Mouse (Mus musculus): ENCODE measurements around the gene Cdip1. TPM values are rescaled to one million over a fixed set of nuclear protein-coding genes. Genes with fewer than 3 reads are reported as not detected.
"Not testable (repeated sequence)": the region's sequence is repeated elsewhere in the genome, so short reads cannot be mapped to it uniquely, and the experiment has no call there.

Gene Cdip1
- 97.0 and 102 TPM in 2 replicates for polyA plus RNA-seq (2016; fragmentation: Nextera tagmentation; extraction: Ambion mirVana)

GRCm38 (mm10) chr16:4789810-4790559 lies at the start of gene Cdip1:
Gene Cdip1 (minus strand): TSS chr16:4790292.
- under 1% methylated on average over 51 of the region's 51 CpGs for WGBS
- H3K4me1 ChIP-seq: peaks cover 31% of the 10 kb centered on the region

GRCm38 (mm10) chr16:4839552-4839951 lies 49.5 kb upstream of the Cdip1 start:
- 80% methylated on average over 3 of the region's 3 CpGs for WGBS
- Histone ChIP-seq H3K4me1 (no peaks in the 10 kb centered on the region), H3K27ac (no peak overlapping the region), H3K36me3 (no peaks in the 10 kb centered on the region), H3K4me2 (replicated peaks) (no peak overlapping the region), H3K4me3 (no peak overlapping the region), H3K9ac (no peak overlapping the region), H3K27me3 (replicated peaks) (no peaks in the 10 kb centered on the region), H3K9me3 (no peaks in the 10 kb centered on the region)
- no peak for ATAC-seq (ENCODE audit: low FRiP score, low read depth)

More at GRCm38 (mm10) chr16:4789810-4790559, at the start of gene Cdip1:
- Histone ChIP-seq H3K9ac (peak within 1 kb of the TSS; percentile 84), H3K4me2 (replicated peaks) (peak within 1 kb of the TSS; percentile 78), H3K27ac (peak within 1 kb of the TSS; percentile 93), H3K36me3 (no peaks in the 10 kb centered on the region), H3K27me3 (replicated peaks) (no peaks in the 10 kb centered on the region), H3K4me3 (peak within 1 kb of the TSS; percentile 66), H3K9me3 (no peaks in the 10 kb centered on the region)
- ATAC-seq (ENCODE audit: low FRiP score, low read depth): peak; percentile 99

- H3K9ac ChIP-seq: no peak overlapping the region
- ATAC-seq (ENCODE audit: low FRiP score, low read depth): no peak
- H3K27ac ChIP-seq: no peak overlapping the region
- no peaks in the 10 kb centered on the region for H3K9me3 ChIP-seq
- WGBS: 85% methylated on average over 3 of the region's 3 CpGs
- H3K4me1 ChIP-seq: no peaks in the 10 kb centered on the region
- H3K4me3 ChIP-seq: no peak overlapping the region
- no peaks in the 10 kb centered on the region for H3K27me3 ChIP-seq (replicated peaks)
- H3K36me3 ChIP-seq: no peaks in the 10 kb centered on the region
- H3K4me2 ChIP-seq (replicated peaks): no peak overlapping the region
Observed at GRCm38 (mm10) chr16:4837631-4838030, 47.5 kb upstream of the Cdip1 start.

GRCm38 (mm10) chr16:4835191-4835590 lies 45.1 kb upstream of the Cdip1 start, which contains the start of gene 4930562C15Rik:
Gene 4930562C15Rik (plus strand): TSS chr16:4835416.
- Histone ChIP-seq H3K27ac (no peak within 1 kb of the TSS), H3K27me3 (replicated peaks) (no peaks in the 10 kb centered on the region), H3K9me3 (no peaks in the 10 kb centered on the region), H3K4me2 (replicated peaks) (no peak within 1 kb of the TSS), H3K4me1 (no peaks in the 10 kb centered on the region), H3K4me3 (no peak within 1 kb of the TSS), H3K36me3 (no peaks in the 10 kb centered on the region), H3K9ac (no peak within 1 kb of the TSS)
- ATAC-seq (ENCODE audit: low FRiP score, low read depth): no peak
- 91% methylated on average over 3 of the region's 3 CpGs for WGBS

- H3K9me3 ChIP-seq: no peaks in the 10 kb centered on the region
- WGBS: 77% methylated on average over 2 of the region's 2 CpGs
- H3K4me3 ChIP-seq: no peak overlapping the region
- H3K9ac ChIP-seq: no peak overlapping the region
- no peaks in the 10 kb centered on the region for H3K36me3 ChIP-seq
- H3K27ac ChIP-seq: no peak overlapping the region
- H3K27me3 ChIP-seq (replicated peaks): no peaks in the 10 kb centered on the region
- H3K4me2 ChIP-seq (replicated peaks): no peak overlapping the region
- no peaks in the 10 kb centered on the region for H3K4me1 ChIP-seq
- ATAC-seq (ENCODE audit: low FRiP score, low read depth): no peak
Observed at GRCm38 (mm10) chr16:4833858-4834257, 43.8 kb upstream of the Cdip1 start.

GRCm38 (mm10) chr16:4831650-4832419 lies 41.7 kb upstream of the Cdip1 start:
- 73% methylated on average over 15 of the region's 15 CpGs for WGBS
- Histone ChIP-seq H3K9ac (no peak overlapping the region), H3K36me3 (no peaks in the 10 kb centered on the region), H3K4me3 (no peak overlapping the region), H3K27ac (no peak overlapping the region), H3K4me1 (no peaks in the 10 kb centered on the region), H3K4me2 (replicated peaks) (no peak overlapping the region), H3K27me3 (replicated peaks) (no peaks in the 10 kb centered on the region), H3K9me3 (no peaks in the 10 kb centered on the region)
- no peak for ATAC-seq (ENCODE audit: low FRiP score, low read depth)

GRCm38 (mm10) chr16:4829271-4829900 lies 39.3 kb upstream of the Cdip1 start:
- no peak overlapping the region for H3K9ac ChIP-seq
- no peak overlapping the region for H3K4me2 ChIP-seq (replicated peaks)
- H3K27me3 ChIP-seq (replicated peaks): no peaks in the 10 kb centered on the region
- H3K4me1 ChIP-seq: no peaks in the 10 kb centered on the region
- no peak overlapping the region for H3K27ac ChIP-seq
- 87% methylated on average over 6 of the region's 6 CpGs for WGBS
- ATAC-seq (ENCODE audit: low FRiP score, low read depth): no peak
- no peak overlapping the region for H3K4me3 ChIP-seq
- H3K36me3 ChIP-seq: no peaks in the 10 kb centered on the region
- no peaks in the 10 kb centered on the region for H3K9me3 ChIP-seq

- Histone ChIP-seq H3K27ac (no peak overlapping the region), H3K4me2 (replicated peaks) (no peak overlapping the region), H3K4me1 (no peaks in the 10 kb centered on the region), H3K9ac (no peak overlapping the region), H3K36me3 (no peaks in the 10 kb centered on the region), H3K4me3 (no peak overlapping the region), H3K27me3 (replicated peaks) (no peaks in the 10 kb centered on the region), H3K9me3 (no peaks in the 10 kb centered on the region)
- 92% methylated on average over 5 of the region's 5 CpGs for WGBS
- ATAC-seq (ENCODE audit: low FRiP score, low read depth): no peak
Observed at GRCm38 (mm10) chr16:4827639-4828038, 37.5 kb upstream of the Cdip1 start.

- not testable (repeated sequence) for H3K27ac ChIP-seq; ATAC-seq (ENCODE audit: low FRiP score, low read depth)
- WGBS: 89% methylated on average over 5 of the region's 5 CpGs
Observed at GRCm38 (mm10) chr16:4824466-4824865, 34.4 kb upstream of the Cdip1 start.

GRCm38 (mm10) chr16:4818349-4818748 lies 28.3 kb upstream of the Cdip1 start:
- Histone ChIP-seq H3K4me1 (no peaks in the 10 kb centered on the region), H3K4me3 (no peak overlapping the region), H3K9me3 (peaks cover 3% of the 10 kb centered on the region; the same call in 1 of the 2 replicates), H3K27ac (no peak overlapping the region), H3K4me2 (replicated peaks) (no peak overlapping the region), H3K27me3 (replicated peaks) (no peaks in the 10 kb centered on the region), H3K9ac (no peak overlapping the region), H3K36me3 (no peaks in the 10 kb centered on the region)
- no peak for ATAC-seq (ENCODE audit: low FRiP score, low read depth)
- 84% methylated on average over 3 of the region's 3 CpGs for WGBS

More at GRCm38 (mm10) chr16:4824466-4824865, 34.4 kb upstream of the Cdip1 start:
- H3K9me3 ChIP-seq; H3K4me2 ChIP-seq (replicated peaks); H3K9ac ChIP-seq; H3K27me3 ChIP-seq (replicated peaks); H3K4me1 ChIP-seq; H3K36me3 ChIP-seq; H3K4me3 ChIP-seq: not testable (repeated sequence)

GRCm38 (mm10) chr16:4796631-4797030 lies 6.5 kb upstream of the Cdip1 start:
- no peaks in the 10 kb centered on the region for H3K4me1 ChIP-seq
- H3K27ac ChIP-seq: no peak overlapping the region
- 85% methylated on average over 4 of the region's 4 CpGs for WGBS
- no peak overlapping the region for H3K4me3 ChIP-seq
- no peaks in the 10 kb centered on the region for H3K27me3 ChIP-seq (replicated peaks)
- no peak overlapping the region for H3K9ac ChIP-seq
- H3K36me3 ChIP-seq: no peaks in the 10 kb centered on the region
- ATAC-seq (ENCODE audit: low FRiP score, low read depth): no peak
- H3K4me2 ChIP-seq (replicated peaks): no peak overlapping the region
- H3K9me3 ChIP-seq: 0 out of 2 replicates have a peak, but pooled peaks cover 3% of the 10 kb centered on the region

- Histone ChIP-seq H3K27me3 (replicated peaks) (no peaks in the 10 kb centered on the region), H3K9me3 (no peaks in the 10 kb centered on the region), H3K4me3 (no peak overlapping the region), H3K27ac (no peak overlapping the region), H3K9ac (no peak overlapping the region), H3K4me1 (peaks cover 23% of the 10 kb centered on the region), H3K4me2 (replicated peaks) (no peak overlapping the region), H3K36me3 (no peaks in the 10 kb centered on the region)
- ATAC-seq (ENCODE audit: low FRiP score, low read depth): no peak
- 72% methylated on average over 2 of the region's 2 CpGs for WGBS
Observed at GRCm38 (mm10) chr16:4791332-4791731, 1.2 kb upstream of the Cdip1 start.

Data from neural tube, embryonic 12.5 days (tissue).